Comparison of ENCODE assay signal across 8 mouse cellular contexts in genomic region chr1:91180174-91180565, GRCm38 (mm10). TPM values are rescaled to one million over a fixed set of nuclear protein-coding genes. Genes with fewer than 3 reads are reported as not detected.
DNase-seq lines count a peak whose midpoint lies in the region; ATAC-seq lines count a peak whose summit lies in the region.

No protein-coding gene starts in this region.

- H3K36me3 ChIP-seq in heart, embryonic 15.5 days = no peaks in the 10 kb centered on the region
- no peaks in the 10 kb centered on the region for H3K36me3 ChIP-seq in hindbrain, embryonic 12.5 days
- no peaks in the 10 kb centered on the region for H3K36me3 ChIP-seq in midbrain, embryonic 11.5 days (ENCODE audit: control insufficient read depth, insufficient read depth, low read length)

- no peaks in the 10 kb centered on the region for H3K27me3 ChIP-seq in heart, embryonic 15.5 days
- H3K27me3 ChIP-seq in hindbrain, embryonic 12.5 days = peaks cover 30% of the 10 kb centered on the region
- H3K27me3 ChIP-seq in midbrain, embryonic 11.5 days (ENCODE audit: control insufficient read depth, insufficient read depth, low read length) = peaks cover 14% of the 10 kb centered on the region

- H3K27ac ChIP-seq in heart, embryonic 15.5 days = peak overlapping the region; percentile 52
- no peak overlapping the region for H3K27ac ChIP-seq in brown adipose tissue, adult 24 weeks (replicated peaks; ENCODE audit: low read depth, low read length)
- H3K27ac ChIP-seq in hindbrain, embryonic 12.5 days = no peak overlapping the region
- H3K27ac ChIP-seq in midbrain, embryonic 11.5 days (ENCODE audit: low read depth, low read length) = no peak overlapping the region

- no peaks in the 10 kb centered on the region for H3K9me3 ChIP-seq in heart, embryonic 15.5 days (replicated peaks)
- H3K9me3 ChIP-seq in hindbrain, embryonic 12.5 days (replicated peaks) = no peaks in the 10 kb centered on the region
- H3K9me3 ChIP-seq in midbrain, embryonic 11.5 days (ENCODE audit: control insufficient read depth, low read length) = no peaks in the 10 kb centered on the region

- no peak for DNase-seq in heart, postnatal 36 days
- DNase-seq in midbrain, embryonic 11.5 days (ENCODE audit: low spot score, missing footprints) = peak; percentile 87
- DNase-seq in right cerebral cortex, postnatal 25 days = no peak
- DNase-seq in spleen, adult 12 weeks (ENCODE audit: low spot score) = no peak
- no peak for DNase-seq in cerebellum, postnatal 10 days

- peak overlapping the region; percentile 70 for H3K9ac ChIP-seq in heart, embryonic 15.5 days
- peak overlapping the region; percentile 62 for H3K9ac ChIP-seq in hindbrain, embryonic 12.5 days
- H3K9ac ChIP-seq in midbrain, embryonic 11.5 days (ENCODE audit: low read length) = peak overlapping the region; percentile 44

- H3K4me3 ChIP-seq in heart, embryonic 15.5 days = peak overlapping the region; percentile 60
- peak overlapping the region; percentile 42; the same call in 1 of the 2 replicates for H3K4me3 ChIP-seq in brown adipose tissue, adult 24 weeks (ENCODE audit: insufficient read depth, low read depth, low read length)
- H3K4me3 ChIP-seq in hindbrain, embryonic 12.5 days = peak overlapping the region; percentile 40
- H3K4me3 ChIP-seq in midbrain, embryonic 11.5 days (ENCODE audit: low read depth, low read length) = peak overlapping the region; percentile 28

- ATAC-seq in heart, embryonic 15.5 days (replicated peaks; ENCODE audit: insufficient number of reproducible peaks, insufficient read depth, low FRiP score, low read depth) = 0 out of 2 replicates have a peak, but pooled peaks have one; percentile 4
- no peak for ATAC-seq in hindbrain, embryonic 12.5 days (ENCODE audit: low FRiP score)
- no peak for ATAC-seq in midbrain, embryonic 11.5 days (ENCODE audit: low FRiP score)

- 7% methylated on average over 14 of the region's 14 CpGs for WGBS in heart, embryonic 15.5 days
- 7% methylated on average over 14 of the region's 14 CpGs for WGBS in hindbrain, embryonic 12.5 days
- 6% methylated on average over 14 of the region's 14 CpGs for WGBS in midbrain, embryonic 11.5 days

- H3K4me1 ChIP-seq in heart, embryonic 15.5 days (replicated peaks) = peaks cover 36% of the 10 kb centered on the region
- no peaks in the 10 kb centered on the region for H3K4me1 ChIP-seq in brown adipose tissue, adult 24 weeks (ENCODE audit: control insufficient read depth, insufficient read depth, insufficient read length, low read length)
- peaks cover 15% of the 10 kb centered on the region for H3K4me1 ChIP-seq in hindbrain, embryonic 12.5 days
- 0 out of 2 replicates have a peak, but pooled peaks cover 2% of the 10 kb centered on the region for H3K4me1 ChIP-seq in midbrain, embryonic 11.5 days (ENCODE audit: control insufficient read depth, insufficient read depth, low read length)

- intact Hi-C loops in heart, postnatal 36 days (cut with DNase I) = no loop called here

- H3K4me2 ChIP-seq in heart, embryonic 15.5 days = peak overlapping the region; percentile 88
- peak overlapping the region; percentile 83 for H3K4me2 ChIP-seq in hindbrain, embryonic 12.5 days (replicated peaks)
- H3K4me2 ChIP-seq in midbrain, embryonic 11.5 days = peak overlapping the region; percentile 66

RNA-seq across cellular contexts. Expression of gene Ramp1, which starts 0.5 kb away (rescaled TPM):
- polyA plus RNA-seq in heart, embryonic 15.5 days (2015; fragmentation: Nextera tagmentation; extraction: Ambion mirVana) = 46.1 and 50.6 TPM in 2 replicates
- 10 to 100 TPM in 1 of 2 experiments, 1 to 10 TPM in 1; 6.4 to 11.0 TPM for total RNA-seq in heart, postnatal 36 days (2021)
- polyA plus RNA-seq in brown adipose tissue, adult 24 weeks (2012; ENCODE audit: insufficient read depth, insufficient read length, missing spikeins) = 1.5 and 2.8 TPM in 2 replicates
- polyA plus RNA-seq in hindbrain, embryonic 12.5 days (2016; fragmentation: Nextera tagmentation; extraction: Ambion mirVana) = 0.91 and 1.1 TPM in 2 replicates
- 0.50 and 0.85 TPM in 2 replicates for polyA plus RNA-seq in midbrain, embryonic 11.5 days (2014; fragmentation: Nextera tagmentation; extraction: Ambion mirVana)

RNA-seq across cellular contexts. Expression of gene Rbm44, which starts 35.3 kb away (rescaled TPM):
- polyA plus RNA-seq in heart, embryonic 15.5 days (2015; fragmentation: Nextera tagmentation; extraction: Ambion mirVana) = 3.3 and 4.0 TPM in 2 replicates
- total RNA-seq in heart, postnatal 36 days (2021) = not detected
- polyA plus RNA-seq in brown adipose tissue, adult 24 weeks (2012; ENCODE audit: insufficient read depth, insufficient read length, missing spikeins) = not detected in 2 replicates
- polyA plus RNA-seq in hindbrain, embryonic 12.5 days (2016; fragmentation: Nextera tagmentation; extraction: Ambion mirVana) = 0.69 and 1.5 TPM in 2 replicates
- polyA plus RNA-seq in midbrain, embryonic 11.5 days (2014; fragmentation: Nextera tagmentation; extraction: Ambion mirVana) = 0.37 and 0.94 TPM in 2 replicates

Comparison
In these comparisons a context has a peak if more than half of its experiments do, and no peak if none do; other contexts are left out.
1. RNA of gene Ramp1, which starts 0.5 kb away (polyA plus RNA-seq): 46.1 to 50.6 TPM in heart, embryonic 15.5 days; 1.5 to 2.8 TPM in brown adipose tissue, adult 24 weeks, 0.91 to 1.1 TPM in hindbrain, embryonic 12.5 days and 0.50 to 0.85 TPM in midbrain, embryonic 11.5 days; every median in the first group is over 10 times any median in the second.
2. Peak in every context shown above with its lines, with median percentiles within 50 percentile points of each other: H3K4me2 ChIP-seq, H3K4me3 ChIP-seq and H3K9ac ChIP-seq.